Mouse (Mus musculus): ENCODE data around the gene Dusp8. TPM values are rescaled to one million over a fixed set of nuclear protein-coding genes. Genes with fewer than 3 reads are reported as not detected.
"Not testable (repeated sequence)": the region's sequence is repeated elsewhere in the genome, so short reads cannot be mapped to it uniquely, and the experiment has no call there.

Gene Dusp8
- 10 to 100 TPM; 16.8 to 17.3 TPM for total RNA-seq (2021)
- long read RNA-seq, experiment 1, full-length matches to known transcripts, result 5 of 15 reads
- long read RNA-seq, experiment 1, partial matches to known transcripts, result 2 of 15 reads
- long read RNA-seq, experiment 1, other reads (novel, unspliced or antisense), result 8 of 15 reads
- long read RNA-seq, experiment 2, full-length matches to known transcripts, result 8 of 14 reads
- long read RNA-seq, experiment 2, partial matches to known transcripts, result 0 of 14 reads
- long read RNA-seq, experiment 2, other reads (novel, unspliced or antisense), result 6 of 14 reads

GRCm38 (mm10) chr7:142095183-142095931, at the start of gene Dusp8:
Gene Dusp8 (minus strand): TSS chr7:142095843.
- DNase-seq, result peak; percentile 89

GRCm38 (mm10) chr7:142144507-142144906, 48.9 kb upstream of the Dusp8 start, which contains the start of gene Gm45337:
Gene Gm45337 (minus strand): TSS chr7:142144607.
- DNase-seq, result no peak

GRCm38 (mm10) chr7:142143506-142144010, 47.9 kb upstream of the Dusp8 start:
- DNase-seq, result not testable (repeated sequence)

- DNase-seq, result no peak
Measured at GRCm38 (mm10) chr7:142140696-142141095, 45.1 kb upstream of the Dusp8 start.

- not testable (repeated sequence) for DNase-seq
Measured at GRCm38 (mm10) chr7:142135934-142136333, 40.3 kb upstream of the Dusp8 start, which contains the start of gene Gm39115. Gene Gm39115 (minus strand): TSS chr7:142136034.

GRCm38 (mm10) chr7:142134206-142134995, 38.8 kb upstream of the Dusp8 start:
- DNase-seq, result no peak

- DNase-seq, result no peak
Measured at GRCm38 (mm10) chr7:142128843-142129242, 33.2 kb upstream of the Dusp8 start.

- not testable (repeated sequence) for DNase-seq
Measured at GRCm38 (mm10) chr7:142120629-142121028, 25.0 kb upstream of the Dusp8 start, which contains the start of gene Gm45618. Gene Gm45618 (minus strand): TSS chr7:142120729.

GRCm38 (mm10) chr7:142119632-142120031, 24.0 kb upstream of the Dusp8 start:
- DNase-seq, result no peak

- DNase-seq, result no peak
Measured at GRCm38 (mm10) chr7:142104747-142105146, 9.1 kb upstream of the Dusp8 start.

GRCm38 (mm10) chr7:142097776-142098175, 2.1 kb upstream of the Dusp8 start:
- DNase-seq, result peak; percentile 83

GRCm38 (mm10) chr7:142096701-142097100, 1.1 kb upstream of the Dusp8 start:
- DNase-seq, result no peak

GRCm38 (mm10) chr7:142094301-142095143, 1.1 kb downstream of the Dusp8 start:
- peak; percentile 29 for DNase-seq

GRCm38 (mm10) chr7:142093696-142094240, 1.9 kb downstream of the Dusp8 start:
- DNase-seq, result no peak

- no peak for DNase-seq
Measured at GRCm38 (mm10) chr7:142092991-142093390, 2.7 kb downstream of the Dusp8 start.

GRCm38 (mm10) chr7:142091848-142092247, 3.8 kb downstream of the Dusp8 start:
- DNase-seq, result no peak

- no peak for DNase-seq
Measured at GRCm38 (mm10) chr7:142089648-142090447, 5.8 kb downstream of the Dusp8 start.

- no peak for DNase-seq
Measured at GRCm38 (mm10) chr7:142088886-142089285, 6.8 kb downstream of the Dusp8 start.

GRCm38 (mm10) chr7:142087069-142087652, 8.5 kb downstream of the Dusp8 start:
- no peak for DNase-seq

Data from gastrocnemius, postnatal 10 days (tissue).